Mouse (Mus musculus): ENCODE data around the gene Setmar.
"Not testable (repeated sequence)": the region's sequence is repeated elsewhere in the genome, so short reads cannot be mapped to it uniquely, and the experiment has no call there.

Gene Setmar

DNA sequence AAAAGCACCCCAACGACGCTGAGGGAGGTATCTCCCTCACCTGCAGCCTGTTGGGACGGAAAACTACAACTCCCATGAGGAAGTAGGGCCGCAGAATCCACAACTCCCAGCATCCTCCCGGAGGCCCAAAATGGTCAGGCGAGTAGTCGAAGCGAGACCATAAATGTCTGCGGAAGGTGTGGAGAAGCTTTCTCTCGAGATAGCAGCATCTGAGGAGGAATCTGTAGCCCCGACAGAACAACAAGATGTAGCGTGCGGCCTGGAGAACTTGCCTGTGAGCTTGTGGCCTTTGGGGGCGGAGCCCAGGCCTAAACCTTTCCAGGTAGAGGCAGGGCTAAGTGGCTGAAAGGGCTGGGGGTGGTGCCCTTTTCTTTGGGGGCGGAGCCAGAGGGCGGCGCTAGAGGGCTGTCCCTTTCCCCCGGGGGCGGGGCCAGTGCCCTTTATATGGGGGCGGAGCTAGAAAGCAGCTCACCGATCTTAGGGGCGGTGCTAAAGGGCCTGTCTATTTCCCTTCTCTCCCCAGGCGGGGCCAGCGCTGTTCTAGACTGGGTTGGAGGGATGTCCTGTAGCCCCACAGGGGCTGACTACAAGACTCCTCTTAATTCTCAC is at the start of gene Setmar:
Gene Setmar (plus strand): TSS at position 128 of the 609 bp plus-strand sequence.
- peak; percentile 92 to 94 for DNase-seq (ENCODE audit: low spot score in 2 of 2)

DNA sequence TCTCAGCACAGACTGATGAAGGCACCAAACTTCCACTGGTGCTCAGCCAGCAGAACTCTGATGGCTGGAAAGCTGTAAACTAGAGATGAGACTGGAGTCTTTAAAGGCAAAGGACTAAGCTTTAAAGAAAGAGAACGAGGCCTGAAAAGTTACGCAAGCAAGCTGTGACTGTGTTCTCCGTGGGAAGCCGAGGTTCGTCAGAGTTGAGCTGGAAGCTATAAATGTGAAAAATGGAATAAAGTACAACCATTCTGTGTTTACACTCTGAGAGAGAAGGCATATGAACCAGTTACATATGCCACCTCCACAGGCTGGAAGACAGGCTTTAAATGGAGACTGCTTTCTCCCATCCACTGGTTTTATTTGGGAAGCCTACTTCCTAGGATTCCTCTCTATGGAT is 43.2 kb upstream of the Setmar start:
- peak; percentile 72 to 85 for DNase-seq (ENCODE audit: low spot score in 2 of 2)

DNA sequence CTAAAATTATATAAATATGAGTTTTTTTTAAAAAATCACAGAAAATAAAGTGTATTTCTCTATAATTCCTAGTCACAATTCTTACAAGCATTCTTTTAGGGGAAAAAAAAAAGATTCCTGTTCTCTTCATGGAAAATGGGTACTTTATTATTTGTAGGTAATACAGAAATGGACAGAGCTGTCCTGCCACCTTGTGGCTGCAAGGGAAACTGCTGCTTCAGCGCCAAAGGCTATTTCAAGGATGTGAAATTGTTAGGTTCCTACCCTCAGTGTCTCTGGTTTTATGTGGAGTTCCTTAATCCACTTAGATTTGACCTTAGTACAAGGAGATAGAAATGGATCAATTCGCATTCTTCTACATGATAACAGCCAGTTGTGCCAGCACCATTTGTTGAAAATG is 9.8 kb upstream of the Setmar start:
- not testable (repeated sequence) for DNase-seq (ENCODE audit: low spot score in 2 of 2)

DNA sequence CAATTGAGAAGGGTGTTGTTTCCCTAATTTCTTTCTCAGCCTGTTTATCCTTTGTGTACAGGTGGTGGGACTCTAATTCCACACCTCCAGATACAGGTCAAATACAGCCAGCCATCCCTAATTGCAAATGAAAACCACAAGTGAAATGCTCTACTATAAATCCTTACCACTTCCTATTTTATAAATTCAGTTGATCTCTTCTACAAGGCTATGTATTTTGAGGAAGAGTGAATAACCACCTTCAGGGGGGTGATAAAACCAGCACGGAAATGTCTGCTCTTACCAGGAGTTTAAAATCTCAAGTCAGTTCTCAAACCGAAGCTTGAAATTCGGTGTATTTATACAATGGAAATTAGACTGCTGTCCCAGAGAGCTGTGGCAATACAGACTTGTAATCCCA is 8.9 kb upstream of the Setmar start:
- DNase-seq (ENCODE audit: low spot score in 2 of 2) = no peak

DNA sequence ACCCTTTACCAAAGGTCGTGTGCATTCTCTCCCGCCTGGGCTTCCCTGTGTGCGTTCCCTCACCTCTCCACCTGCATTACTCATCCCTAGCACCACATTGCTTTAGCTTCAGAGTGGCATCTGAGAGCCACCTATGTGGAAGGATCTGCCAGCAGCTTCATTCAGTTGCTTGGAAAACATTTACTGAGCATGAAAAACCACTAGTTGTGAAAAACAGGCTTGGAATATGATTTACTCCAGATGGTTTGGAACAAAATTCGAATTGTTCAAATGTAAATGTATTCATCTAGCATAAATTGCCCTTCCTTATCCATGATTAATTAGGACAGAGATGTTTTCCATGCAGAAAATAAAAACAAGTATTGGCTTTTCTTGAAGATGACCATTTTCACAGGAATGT is 7.5 kb upstream of the Setmar start:
- no peak for DNase-seq (ENCODE audit: low spot score in 2 of 2)

DNA sequence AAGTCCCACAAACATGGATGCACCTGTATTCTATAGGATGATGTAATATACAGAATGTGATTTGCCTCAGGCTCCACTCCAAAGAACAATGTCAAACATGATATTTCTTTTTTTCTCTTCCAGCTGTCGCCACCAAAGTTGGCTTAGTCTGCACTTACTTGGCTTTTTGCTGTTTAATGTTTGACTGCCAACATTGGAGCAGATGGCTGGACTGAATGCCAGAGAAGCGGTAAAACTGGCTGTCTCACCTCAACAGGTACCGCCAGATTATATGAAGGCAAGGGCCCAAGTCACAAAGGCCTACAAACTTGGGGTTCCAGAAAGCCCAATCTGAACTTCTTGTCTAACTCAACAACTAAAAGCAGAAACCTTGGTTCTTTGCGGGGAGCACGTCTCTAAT is 6.8 kb upstream of the Setmar start:
- no peak for DNase-seq (ENCODE audit: low spot score in 2 of 2)

DNA sequence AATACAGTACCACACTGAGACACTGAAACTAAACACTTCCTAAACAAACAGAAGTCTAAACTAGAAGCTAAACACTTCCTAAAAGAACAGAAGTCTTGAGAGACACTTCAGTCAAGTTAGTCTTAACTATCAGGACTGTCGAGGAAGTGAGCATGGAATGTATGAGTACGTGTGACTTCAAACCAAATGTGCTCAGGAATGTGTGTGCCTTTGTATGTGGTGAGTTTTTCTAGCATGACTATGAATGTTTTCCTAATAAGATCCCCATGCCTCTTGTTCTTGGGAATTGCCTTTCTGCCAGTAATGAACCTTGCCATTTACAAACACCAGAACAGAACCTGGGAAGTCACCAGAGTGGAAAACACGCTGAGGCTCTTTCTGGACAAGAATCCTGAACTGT is 3.7 kb upstream of the Setmar start:
- no peak for DNase-seq (ENCODE audit: low spot score in 2 of 2)

DNA sequence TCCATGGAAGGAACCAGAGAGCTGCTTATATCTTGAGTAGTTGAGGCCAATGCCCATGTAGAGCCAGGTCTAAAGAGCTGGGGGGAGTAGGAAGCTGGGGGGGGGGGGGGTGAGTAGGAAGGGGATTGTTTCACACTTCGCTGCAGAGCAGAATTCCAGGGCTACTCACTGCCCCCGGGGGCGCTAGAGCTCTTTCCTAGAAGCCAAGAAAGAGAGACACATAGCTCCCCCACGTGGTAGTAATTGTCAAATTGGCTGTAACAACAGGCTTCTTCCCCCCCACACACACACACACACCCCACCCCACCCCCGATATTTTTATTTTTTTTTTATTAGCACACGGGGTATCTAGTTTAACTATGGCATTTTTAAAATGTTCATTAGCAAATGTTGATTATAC is 738 bp downstream of the Setmar start:
- DNase-seq (ENCODE audit: low spot score in 2 of 2) = peak; percentile 77 to 78

DNA sequence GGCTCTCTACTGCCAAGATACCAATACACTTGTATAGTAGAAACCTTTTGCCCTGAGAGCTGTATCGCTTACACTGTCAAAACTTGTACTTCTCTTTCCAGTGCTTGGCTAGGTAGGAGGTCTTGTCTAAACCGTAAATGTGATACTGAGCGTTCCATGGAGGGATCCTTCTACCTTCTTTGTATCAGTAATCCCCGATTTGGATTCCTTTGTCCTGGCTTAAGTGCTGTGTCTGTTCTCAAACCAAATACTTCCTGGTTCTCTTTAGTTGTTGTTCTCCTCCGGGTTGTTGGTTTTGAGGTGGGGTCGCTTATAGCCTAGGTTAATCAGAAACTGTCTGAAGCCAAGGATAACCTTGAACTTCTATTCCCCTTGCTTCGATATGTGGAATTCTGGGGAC is 6.1 kb downstream of the Setmar start:
- no peak for DNase-seq (ENCODE audit: low spot score in 2 of 2)

DNA sequence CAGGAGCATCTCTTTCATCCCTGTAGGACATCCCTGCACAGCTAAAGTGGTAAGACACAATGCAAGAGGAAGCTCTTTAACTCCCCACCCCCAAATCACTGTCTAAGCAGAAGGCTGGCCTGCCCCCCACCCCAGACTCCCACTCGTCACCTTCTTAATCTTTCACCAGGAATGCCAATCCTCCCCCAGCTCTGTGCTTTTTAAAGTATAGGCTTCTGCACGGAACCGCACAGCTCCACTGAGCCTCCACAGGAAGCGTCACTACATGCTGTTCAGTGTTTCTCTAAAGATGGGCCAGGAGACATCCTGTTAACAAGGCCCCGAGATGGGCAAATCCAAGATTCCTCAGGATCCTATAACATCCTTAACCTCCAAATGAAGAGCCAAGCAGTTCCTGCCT is 8.2 kb downstream of the Setmar start:
- DNase-seq (ENCODE audit: low spot score in 2 of 2) = peak; percentile 43 to 71

DNA sequence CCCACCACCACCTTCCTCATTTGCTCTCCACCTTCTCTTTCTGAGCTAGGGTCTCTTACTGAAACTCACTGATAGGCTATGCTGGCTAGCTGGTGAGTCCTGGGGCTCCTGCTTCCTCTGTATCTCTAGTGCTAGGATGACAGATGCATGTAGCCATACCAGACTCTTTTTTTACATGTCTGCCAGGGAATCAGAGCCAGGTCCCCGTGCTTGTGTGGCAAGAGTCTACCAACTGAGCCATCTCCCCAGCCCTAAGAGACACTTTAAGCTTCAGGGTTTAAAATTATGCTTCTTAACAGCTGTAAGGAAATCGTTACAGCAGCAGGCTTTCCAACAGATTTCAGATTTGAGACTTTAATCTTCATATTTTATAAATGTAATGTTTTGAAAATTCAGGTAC is 9.1 kb downstream of the Setmar start:
- no peak for DNase-seq (ENCODE audit: low spot score in 2 of 2)

DNA sequence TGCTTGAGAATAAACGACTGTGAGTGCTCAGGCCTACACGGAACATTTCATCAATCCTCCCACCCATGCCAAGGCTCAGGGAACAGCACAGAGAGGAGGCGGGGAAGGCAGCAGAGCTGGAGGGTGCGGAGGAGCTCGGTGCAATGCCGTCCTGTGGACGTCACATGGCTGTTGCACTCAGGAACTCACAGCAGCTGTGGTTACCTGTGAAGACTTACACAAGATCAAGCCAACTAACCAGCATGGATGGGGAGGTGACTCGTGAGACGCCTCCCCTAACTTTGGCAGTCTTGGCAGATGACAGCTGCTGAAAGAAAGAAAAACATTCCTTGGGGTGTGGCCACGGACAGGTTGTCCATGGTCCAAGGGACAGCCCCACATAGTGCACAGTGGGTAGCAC is 9.8 kb downstream of the Setmar start:
- peak; percentile 41 to 77 for DNase-seq (ENCODE audit: low spot score in 2 of 2)

DNA sequence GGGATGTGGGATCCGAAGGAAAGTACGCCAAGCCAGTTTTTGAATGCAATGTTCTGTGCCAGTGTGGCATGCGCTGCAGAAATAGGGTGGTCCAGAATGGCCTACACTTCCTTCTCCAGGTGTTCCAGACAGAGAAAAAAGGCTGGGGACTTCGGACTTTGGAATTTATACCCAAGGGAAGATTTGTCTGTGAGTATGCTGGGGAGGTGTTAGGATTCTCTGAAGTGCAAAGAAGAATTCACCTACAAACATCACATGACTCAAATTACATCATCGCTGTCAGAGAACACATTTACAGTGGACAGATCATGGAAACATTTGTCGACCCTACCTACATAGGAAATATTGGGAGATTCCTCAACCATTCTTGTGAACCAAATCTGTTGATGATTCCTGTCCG is 11.0 kb downstream of the Setmar start:
- no peak for DNase-seq (ENCODE audit: low spot score in 2 of 2)

DNA sequence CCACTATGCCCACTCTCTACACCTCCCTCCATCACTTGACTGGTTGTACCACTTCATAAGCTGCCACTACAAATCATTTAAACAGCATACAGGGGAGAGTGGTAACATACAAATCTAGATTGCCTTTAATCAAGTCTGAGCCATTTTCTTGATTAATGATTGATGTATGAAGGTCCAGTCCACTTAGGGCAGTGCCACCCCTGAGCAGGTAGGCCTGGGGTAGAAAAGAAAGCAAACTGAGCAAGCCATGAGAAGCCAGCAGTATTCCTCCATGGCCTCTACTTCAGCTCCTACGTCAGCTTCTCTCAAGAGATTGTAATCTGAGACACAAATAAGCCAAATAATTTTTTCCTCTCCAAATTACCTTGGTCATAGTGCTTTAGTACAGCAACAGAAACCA is 26.5 kb downstream of the Setmar start:
- no peak for DNase-seq (ENCODE audit: low spot score in 2 of 2)

DNA sequence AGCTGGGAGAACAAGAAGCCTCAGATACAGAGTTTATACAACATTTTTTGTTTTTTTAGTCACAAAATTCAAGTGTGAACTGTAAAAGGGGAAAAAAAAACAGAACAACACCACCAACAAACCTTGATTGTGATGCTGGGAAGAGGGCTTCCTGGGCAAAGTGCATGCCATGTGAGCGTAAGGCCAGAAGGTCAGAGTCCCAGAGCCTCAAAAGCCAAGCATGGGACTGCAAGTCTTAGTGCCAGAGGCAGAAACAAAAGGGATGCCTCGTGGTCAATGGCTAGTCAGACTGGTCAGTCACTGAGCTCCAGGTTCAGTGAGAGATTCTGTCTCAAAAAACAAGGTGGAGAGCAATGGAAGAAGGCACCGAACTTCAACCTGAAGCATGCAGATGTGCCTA is 27.8 kb downstream of the Setmar start:
- no peak for DNase-seq (ENCODE audit: low spot score in 2 of 2)

DNA sequence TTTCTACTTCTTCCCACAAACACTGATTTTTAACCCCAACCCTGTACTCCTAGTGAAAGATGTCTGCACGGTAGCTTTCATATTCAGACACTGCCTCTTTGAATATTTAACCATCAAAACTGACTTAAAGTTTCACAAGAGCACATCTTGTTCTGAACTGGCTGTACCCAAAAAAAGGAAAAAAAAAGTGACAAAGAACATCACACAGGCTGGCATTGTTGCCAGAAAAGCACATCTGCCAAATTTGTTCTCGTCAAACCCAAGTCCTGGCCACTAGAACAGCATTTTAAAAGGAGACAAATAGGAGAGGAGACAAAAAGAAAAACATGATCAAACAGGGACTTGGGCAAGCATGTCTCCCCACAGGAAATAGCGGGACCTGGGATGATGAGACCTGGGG is 28.6 kb downstream of the Setmar start:
- no peak for DNase-seq (ENCODE audit: low spot score in 2 of 2)

DNA sequence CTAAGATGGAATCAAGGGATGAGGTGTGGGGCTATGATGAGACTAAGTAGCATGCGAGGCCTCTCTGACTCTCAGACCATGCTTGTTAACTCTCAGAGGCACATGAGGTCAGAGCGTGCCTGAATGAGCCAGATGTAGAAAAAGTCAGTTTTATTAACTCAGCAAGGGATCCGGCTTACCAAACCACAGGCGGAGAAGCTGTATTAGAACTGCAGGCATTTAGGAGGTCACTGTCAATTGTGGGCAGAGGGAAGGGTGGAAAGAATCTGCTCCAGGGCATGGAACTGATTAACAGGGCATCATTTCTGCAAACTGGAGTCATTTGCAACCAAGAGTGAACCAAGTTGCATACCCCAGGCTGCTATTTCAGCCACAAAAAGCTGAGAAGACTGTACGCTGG is 30.6 kb downstream of the Setmar start:
- DNase-seq (ENCODE audit: low spot score in 2 of 2) = no peak

DNA sequence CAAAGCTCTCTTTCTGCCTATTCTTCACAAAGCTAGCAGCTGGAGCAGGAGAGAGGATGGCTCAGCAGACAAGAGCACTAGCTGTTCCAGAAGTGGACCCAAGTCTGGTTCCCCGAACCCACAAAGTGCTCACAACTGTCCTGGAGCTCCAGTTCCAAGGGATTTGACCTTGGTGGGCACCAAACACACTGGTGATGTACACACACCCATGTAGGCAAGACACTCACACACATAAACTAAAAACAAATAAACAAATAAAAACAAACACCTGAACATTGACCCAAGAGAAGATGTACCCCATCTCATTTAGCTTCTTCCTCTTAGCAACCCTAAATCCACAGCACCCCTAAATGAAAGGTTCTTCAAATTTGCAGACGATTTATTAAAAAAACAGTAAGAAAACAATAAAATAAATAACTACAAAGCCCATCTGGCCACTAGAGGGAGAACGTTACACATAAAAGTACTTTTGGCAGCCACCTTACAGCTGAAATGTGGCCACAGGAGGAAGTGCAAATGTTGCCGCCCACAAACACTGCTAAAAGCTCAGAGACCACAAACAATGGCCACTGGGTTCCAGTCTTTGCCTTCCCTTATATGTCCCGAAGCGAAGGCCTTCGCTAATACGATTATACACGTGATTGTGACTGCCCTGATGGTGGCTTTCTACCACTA is 33.5 kb downstream of the Setmar start:
- peak; percentile 28 to 30 for DNase-seq (ENCODE audit: low spot score in 2 of 2)

DNA sequence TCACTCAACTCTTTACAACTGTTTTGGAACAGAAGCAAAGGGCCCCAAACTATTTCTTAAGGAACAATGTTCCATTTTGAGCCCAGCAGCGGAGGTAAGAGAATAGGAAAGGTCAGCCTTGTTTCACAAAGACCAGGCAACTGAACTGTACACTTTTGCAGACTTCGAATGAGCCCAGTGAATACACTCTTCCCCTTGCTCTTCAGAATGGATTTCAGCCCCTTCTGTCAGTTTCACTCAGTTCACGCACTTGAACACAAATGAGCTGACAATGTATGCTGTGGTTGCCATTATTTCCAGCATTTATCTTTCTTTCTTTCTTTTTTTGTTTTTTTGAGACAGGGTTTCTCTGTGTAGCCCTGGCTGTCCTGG is 34.0 kb downstream of the Setmar start:
- no peak for DNase-seq (ENCODE audit: low spot score in 2 of 2)

DNA sequence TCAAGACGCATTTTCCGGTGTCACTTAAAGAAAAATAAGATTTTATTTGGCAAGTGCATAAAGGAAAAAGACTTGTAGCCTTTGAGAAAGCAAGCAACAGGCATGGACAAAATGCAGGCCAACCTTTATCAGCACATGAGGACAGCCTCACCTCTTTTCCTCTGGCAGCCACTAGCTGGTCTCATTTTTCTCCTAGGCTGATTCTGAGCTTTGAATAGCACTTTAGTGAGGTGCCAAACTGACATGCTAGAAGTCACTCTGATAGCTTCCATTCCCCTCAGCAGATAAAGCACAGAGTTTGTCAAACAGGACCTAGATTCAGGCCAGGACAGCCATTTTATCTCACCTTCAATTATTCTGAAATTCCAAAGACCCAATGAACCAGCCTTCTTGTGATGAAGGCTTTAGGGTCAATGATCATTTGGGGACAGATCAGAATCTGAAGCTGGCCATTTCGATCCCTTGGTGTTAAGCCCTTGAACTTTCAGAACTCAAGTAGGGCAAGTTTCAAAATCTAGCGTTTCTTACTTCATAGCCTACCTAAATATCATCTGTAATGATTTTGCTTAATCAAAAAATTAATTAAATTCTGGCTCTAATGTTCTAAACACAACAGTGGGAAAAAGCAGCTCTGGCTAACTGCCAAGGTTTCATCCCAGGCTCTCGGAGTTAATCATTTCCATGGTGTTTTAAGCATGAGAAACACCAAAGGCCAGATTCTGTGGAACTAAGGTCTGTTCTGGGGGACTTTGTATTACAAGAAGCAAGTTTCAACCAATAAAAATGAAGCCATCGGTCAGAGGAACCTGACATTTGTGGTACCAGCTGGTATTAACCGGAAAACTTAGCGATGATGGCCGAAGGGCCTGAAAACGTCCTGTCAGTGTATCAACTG is 37.3 kb downstream of the Setmar start:
- no peak for DNase-seq (ENCODE audit: low spot score in 2 of 2)

DNA sequence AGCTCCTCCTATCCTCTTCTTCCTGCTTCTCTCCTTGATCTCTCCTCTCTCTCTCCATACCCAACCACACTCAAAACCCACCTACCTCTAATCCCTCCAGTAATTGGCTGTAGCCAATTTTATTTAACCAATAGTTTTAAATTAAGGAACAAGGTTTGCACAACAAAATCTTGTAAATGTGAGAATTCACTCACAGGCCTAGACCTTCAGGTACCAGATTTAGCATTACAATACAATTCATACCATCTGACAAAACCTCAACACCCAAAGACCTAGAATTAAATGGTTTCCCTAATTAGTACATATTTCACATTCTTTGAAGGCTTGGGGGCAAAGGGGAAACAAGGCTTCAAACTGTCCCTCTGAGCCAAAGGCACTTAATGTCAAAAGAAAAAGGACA is 42.5 kb downstream of the Setmar start:
- no peak for DNase-seq (ENCODE audit: low spot score in 2 of 2)

DNA sequence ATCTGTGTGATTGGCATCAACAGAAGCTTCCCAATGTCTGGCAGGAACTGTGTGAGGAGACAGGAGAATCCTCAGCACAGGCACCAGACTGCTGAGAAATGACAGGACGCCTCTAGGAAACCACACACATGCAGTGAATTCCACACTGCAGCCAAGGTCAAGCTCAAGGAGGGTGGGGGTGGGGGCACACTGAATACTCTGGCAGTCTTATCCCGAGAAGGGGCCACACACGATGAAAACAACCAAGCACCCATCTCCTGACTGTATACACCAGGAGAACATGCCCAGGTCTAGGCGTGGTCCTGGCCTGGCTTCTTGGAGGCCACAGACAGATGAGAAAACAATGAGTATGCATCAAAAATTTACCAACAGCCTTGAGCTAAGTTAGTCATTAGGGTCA is 45.5 kb downstream of the Setmar start:
- DNase-seq (ENCODE audit: low spot score in 2 of 2) = no peak

DNA sequence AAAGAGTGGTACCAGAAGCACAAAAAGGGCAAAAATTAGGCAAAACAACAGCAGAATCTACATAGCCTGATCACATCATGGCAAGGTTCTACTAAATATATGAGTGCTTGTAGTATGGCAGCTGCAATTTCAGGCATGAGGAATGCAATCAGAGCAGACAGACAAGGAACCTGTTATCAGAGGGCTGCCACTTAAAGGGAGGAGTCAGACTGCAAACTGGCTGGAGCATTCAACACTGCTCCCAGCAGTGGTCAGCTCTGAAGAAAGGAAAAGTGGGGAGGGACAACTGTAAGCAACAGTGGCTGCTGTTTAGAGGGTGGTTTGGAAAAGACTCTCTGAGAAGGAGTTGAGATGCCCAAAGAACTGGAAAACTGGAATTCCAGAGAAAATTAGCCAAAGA is 46.8 kb downstream of the Setmar start:
- DNase-seq (ENCODE audit: low spot score in 2 of 2) = no peak

Data from right cerebral cortex, postnatal 36 days (tissue).